Mouse (Mus musculus): ENCODE measurements at regions not wholly inside any gene's neighbourhood (a gene's known extent, or its start where the extent isn't known, plus 50 kb on each side); places are given as distances from the start of the nearest gene placed in this dataset.

- WGBS = 0% methylated on average over 1 of the region's 1 CpGs
- H3K36me3 ChIP-seq = no peaks in the 10 kb centered on the region
- no peak overlapping the region for H3K4me2 ChIP-seq (replicated peaks)
Observed at GRCm38 (mm10) chr16:95196622-95197021, 60.7 kb upstream of the Kcnj15 start.

GRCm38 (mm10) chr16:95198795-95199563 is 58.4 kb upstream of the Kcnj15 start:
- ATAC-seq = no peak
- Histone ChIP-seq H3K4me1 (replicated peaks) (0 out of 2 replicates have a peak, but pooled peaks cover 3% of the 10 kb centered on the region), H3K9ac (replicated peaks) (no peak overlapping the region), H3K27ac (no peak overlapping the region), H3K4me3 (replicated peaks) (no peak overlapping the region), H3K4me2 (replicated peaks) (no peak overlapping the region), H3K9me3 (no peaks in the 10 kb centered on the region), H3K27me3 (no peaks in the 10 kb centered on the region), H3K36me3 (no peaks in the 10 kb centered on the region)
- 59% methylated on average over 19 of the region's 19 CpGs for WGBS

More at GRCm38 (mm10) chr16:95196622-95197021, 60.7 kb upstream of the Kcnj15 start:
- H3K9me3 ChIP-seq = no peaks in the 10 kb centered on the region
- no peaks in the 10 kb centered on the region for H3K27me3 ChIP-seq
- H3K4me3 ChIP-seq (replicated peaks) = no peak overlapping the region
- ATAC-seq = no peak
- no peak overlapping the region for H3K27ac ChIP-seq
- no peak overlapping the region for H3K9ac ChIP-seq (replicated peaks)
- 0 out of 2 replicates have a peak, but pooled peaks cover 3% of the 10 kb centered on the region for H3K4me1 ChIP-seq (replicated peaks)

GRCm38 (mm10) chr16:95202126-95202883 is 55.1 kb upstream of the Kcnj15 start:
- WGBS = 76% methylated on average over 7 of the region's 7 CpGs
- Histone ChIP-seq H3K4me2 (replicated peaks) (no peak overlapping the region), H3K4me1 (replicated peaks) (0 out of 2 replicates have a peak, but pooled peaks cover 3% of the 10 kb centered on the region), H3K4me3 (replicated peaks) (no peak overlapping the region), H3K27ac (no peak overlapping the region), H3K36me3 (no peaks in the 10 kb centered on the region), H3K9ac (replicated peaks) (no peak overlapping the region), H3K27me3 (no peaks in the 10 kb centered on the region), H3K9me3 (no peaks in the 10 kb centered on the region)
- ATAC-seq = no peak

GRCm38 (mm10) chr16:95203026-95203425 is 54.3 kb upstream of the Kcnj15 start:
- no peak overlapping the region for H3K27ac ChIP-seq
- no peak for ATAC-seq
- H3K4me1 ChIP-seq (replicated peaks) = 0 out of 2 replicates have a peak, but pooled peaks cover 3% of the 10 kb centered on the region
- no peak overlapping the region for H3K4me3 ChIP-seq (replicated peaks)
- H3K36me3 ChIP-seq = no peaks in the 10 kb centered on the region
- H3K27me3 ChIP-seq = no peaks in the 10 kb centered on the region
- 87% methylated on average over 3 of the region's 3 CpGs for WGBS
- no peaks in the 10 kb centered on the region for H3K9me3 ChIP-seq
- no peak overlapping the region for H3K9ac ChIP-seq (replicated peaks)
- no peak overlapping the region for H3K4me2 ChIP-seq (replicated peaks)

GRCm38 (mm10) chr16:95203790-95204189 is 53.6 kb upstream of the Kcnj15 start:
- H3K9me3 ChIP-seq = no peaks in the 10 kb centered on the region
- no peak for ATAC-seq
- H3K27me3 ChIP-seq = no peaks in the 10 kb centered on the region
- H3K9ac ChIP-seq (replicated peaks) = no peak overlapping the region
- no peak overlapping the region for H3K27ac ChIP-seq
- H3K36me3 ChIP-seq = no peaks in the 10 kb centered on the region
- H3K4me3 ChIP-seq (replicated peaks) = no peak overlapping the region
- H3K4me2 ChIP-seq (replicated peaks) = no peak overlapping the region
- WGBS = 87% methylated on average over 3 of the region's 3 CpGs
- no peaks in the 10 kb centered on the region for H3K4me1 ChIP-seq (replicated peaks)

- H3K9ac ChIP-seq (replicated peaks) = no peak overlapping the region
- no peak overlapping the region for H3K27ac ChIP-seq
- H3K27me3 ChIP-seq = no peaks in the 10 kb centered on the region
- no peaks in the 10 kb centered on the region for H3K36me3 ChIP-seq
- no peak overlapping the region for H3K4me3 ChIP-seq (replicated peaks)
- no peak overlapping the region for H3K4me2 ChIP-seq (replicated peaks)
- H3K9me3 ChIP-seq = no peaks in the 10 kb centered on the region
- ATAC-seq = no peak
- no peaks in the 10 kb centered on the region for H3K4me1 ChIP-seq (replicated peaks)
- WGBS = 97% methylated on average over 6 of the region's 6 CpGs
Observed at GRCm38 (mm10) chr16:95204507-95204906, 52.9 kb upstream of the Kcnj15 start.

- WGBS = 89% methylated on average over 5 of the region's 5 CpGs
- H3K27ac ChIP-seq = no peak overlapping the region
- no peak for ATAC-seq
- H3K36me3 ChIP-seq = no peaks in the 10 kb centered on the region
- no peaks in the 10 kb centered on the region for H3K4me1 ChIP-seq (replicated peaks)
- no peak overlapping the region for H3K9ac ChIP-seq (replicated peaks)
- H3K4me3 ChIP-seq (replicated peaks) = no peak overlapping the region
- H3K4me2 ChIP-seq (replicated peaks) = no peak overlapping the region
- H3K27me3 ChIP-seq = no peaks in the 10 kb centered on the region
- H3K9me3 ChIP-seq = no peaks in the 10 kb centered on the region
Observed at GRCm38 (mm10) chr16:95206445-95206844, 50.9 kb upstream of the Kcnj15 start.

GRCm38 (mm10) chr16:95207547-95207946 is 49.8 kb upstream of the Kcnj15 start:
- no peak overlapping the region for H3K4me3 ChIP-seq (replicated peaks)
- 85% methylated on average over 6 of the region's 6 CpGs for WGBS
- no peaks in the 10 kb centered on the region for H3K4me1 ChIP-seq (replicated peaks)
- no peak overlapping the region for H3K4me2 ChIP-seq (replicated peaks)
- H3K9ac ChIP-seq (replicated peaks) = no peak overlapping the region
- no peak for ATAC-seq
- H3K27ac ChIP-seq = no peak overlapping the region
- no peaks in the 10 kb centered on the region for H3K27me3 ChIP-seq
- no peaks in the 10 kb centered on the region for H3K9me3 ChIP-seq
- H3K36me3 ChIP-seq = no peaks in the 10 kb centered on the region

Data from midbrain, embryonic 13.5 days (tissue).